Mouse (Mus musculus) c-Kit-positive CD71-positive TER-119-negative erythroid progenitor cells, embryonic 14.5 days (primary cell): ENCODE results near the gene Ttll9.

Experiments
- DNase-seq: peaks from one replicate; pipeline ENCODE4 v3.0.0-alpha.2; 2013; ENCODE audit warnings: low read depth

The Ttll9 gene

GRCm38 (mm10) chr2:152962091-152962793 is at the start of gene Ttll9:
TSS of gene Ttll9 (plus strand) at chr2:152962485.
- peak; percentile 32 for DNase-seq

GRCm38 (mm10) chr2:152913471-152913870 is 48.8 kb upstream of the Ttll9 start:
- no peak for DNase-seq

- DNase-seq: peak; percentile 80
These were observed 47.8 kb upstream of the Ttll9 start for GRCm38 (mm10) chr2:152914310-152915120.

- DNase-seq: no peak
These were observed 46.8 kb upstream of the Ttll9 start for GRCm38 (mm10) chr2:152915453-152915852.

GRCm38 (mm10) chr2:152916111-152916510 is 46.2 kb upstream of the Ttll9 start:
- DNase-seq: no peak

- no peak for DNase-seq
These were observed 44.6 kb upstream of the Ttll9 start for GRCm38 (mm10) chr2:152917671-152918070.

- no peak for DNase-seq
These were observed 39.9 kb upstream of the Ttll9 start for GRCm38 (mm10) chr2:152922376-152922775.

- DNase-seq: no peak
These were observed 38.7 kb upstream of the Ttll9 start for GRCm38 (mm10) chr2:152923621-152924020.

GRCm38 (mm10) chr2:152924128-152924527 is 38.2 kb upstream of the Ttll9 start:
- no peak for DNase-seq

GRCm38 (mm10) chr2:152924543-152924942 is 37.7 kb upstream of the Ttll9 start:
- no peak for DNase-seq

- no peak for DNase-seq
These were observed 37.0 kb upstream of the Ttll9 start for GRCm38 (mm10) chr2:152925189-152925872.

- no peak for DNase-seq
These were observed 35.4 kb upstream of the Ttll9 start for GRCm38 (mm10) chr2:152926896-152927295.

- no peak for DNase-seq
These were observed 34.9 kb upstream of the Ttll9 start for GRCm38 (mm10) chr2:152927371-152927770.

- no peak for DNase-seq
These were observed 33.9 kb upstream of the Ttll9 start for GRCm38 (mm10) chr2:152928219-152928987.

GRCm38 (mm10) chr2:152928988-152929370 is 33.3 kb upstream of the Ttll9 start:
- DNase-seq: no peak

- no peak for DNase-seq
These were observed 32.0 kb upstream of the Ttll9 start for GRCm38 (mm10) chr2:152930276-152930675.

- no peak for DNase-seq
These were observed 30.7 kb upstream of the Ttll9 start for GRCm38 (mm10) chr2:152931456-152932160.

- no peak for DNase-seq
These were observed 29.2 kb upstream of the Ttll9 start, which contains the start of gene Foxs1 for GRCm38 (mm10) chr2:152933048-152933447. TSS of gene Foxs1 (minus strand) at chr2:152933208.

GRCm38 (mm10) chr2:152933614-152934013 is 28.7 kb upstream of the Ttll9 start:
- DNase-seq: peak; percentile 42

GRCm38 (mm10) chr2:152939846-152940245 is 22.4 kb upstream of the Ttll9 start:
- DNase-seq: peak; percentile 41

GRCm38 (mm10) chr2:152941106-152941505 is 21.2 kb upstream of the Ttll9 start:
- no peak for DNase-seq
